8 mouse cellular contexts compared by ENCODE assay signal in genomic region chr13:12464844-12465243, GRCm38 (mm10). TPM values are rescaled to one million over a fixed set of nuclear protein-coding genes. Genes with fewer than 3 reads are reported as not detected.
DNase-seq lines count a peak whose midpoint lies in the region; ATAC-seq and TF ChIP-seq lines count a peak whose summit lies in the region.

Gene Lgals8 (minus strand): TSS chr13:12464944.

- H3K27ac ChIP-seq in spleen, adult 2 months (ENCODE audit: insufficient read depth, low read length), result no peak within 1 kb of the TSS
- H3K27ac ChIP-seq in embryonic fibroblast, embryonic 13.5 days (ENCODE audit: insufficient read depth, low read length), result no peak within 1 kb of the TSS
- no peak within 1 kb of the TSS for H3K27ac ChIP-seq in limb, embryonic 13.5 days
- H3K27ac ChIP-seq in stomach, embryonic 16.5 days (ENCODE audit: low read length), result no peak within 1 kb of the TSS

- H3K4me2 ChIP-seq in limb, embryonic 13.5 days (replicated peaks), result no peak within 1 kb of the TSS
- H3K4me2 ChIP-seq in stomach, embryonic 16.5 days (ENCODE audit: low read depth, low read length), result no peak within 1 kb of the TSS

- no peak for TF ChIP-seq POLR2A in spleen, adult 2 months (IDR thresholded peaks at IDR 0.05; ENCODE audit: low read depth, low read length)
- no peak for TF ChIP-seq POLR2A in embryonic fibroblast, embryonic 13.5 days (IDR thresholded peaks at IDR 0.05; ENCODE audit: low read depth, low read length)

- intact Hi-C loops in heart, postnatal 36 days (cut with DNase I), result loop anchor here (5.0 kb wide), 1 partner anchor 102 kb away; the partner anchor contains the start of gene Ero1lb

- no peaks in the 10 kb centered on the region for H3K9me3 ChIP-seq in limb, embryonic 13.5 days
- H3K9me3 ChIP-seq in stomach, embryonic 16.5 days (replicated peaks; ENCODE audit: control insufficient read depth, low read length), result no peaks in the 10 kb centered on the region

- DNase-seq in spleen, adult 2 months (ENCODE audit: low read depth in 1 of 2, low spot score in 2 of 2), result no peak
- DNase-seq in spleen, postnatal 14 days (ENCODE audit: low spot score in 2 of 2), result no peak
- no peak for DNase-seq in heart, postnatal 36 days
- DNase-seq in thymus, postnatal 36 days, result no peak
- DNase-seq in kidney, postnatal 14 days, result no peak

- no peak within 1 kb of the TSS for H3K4me3 ChIP-seq in spleen, adult 2 months (ENCODE audit: extremely low read depth, insufficient read depth, insufficient read length)
- no peak within 1 kb of the TSS for H3K4me3 ChIP-seq in embryonic fibroblast, embryonic 13.5 days (ENCODE audit: insufficient read depth, low read length)
- H3K4me3 ChIP-seq in limb, embryonic 13.5 days, result no peak within 1 kb of the TSS
- no peak within 1 kb of the TSS for H3K4me3 ChIP-seq in stomach, embryonic 16.5 days (replicated peaks; ENCODE audit: low read length)

- no peak for TF ChIP-seq CTCF in spleen, adult 2 months (IDR thresholded peaks at IDR 0.05; ENCODE audit: extremely low read depth, insufficient read depth, insufficient read length, insufficient replicate concordance)
- TF ChIP-seq CTCF in embryonic fibroblast, embryonic 13.5 days (IDR thresholded peaks at IDR 0.05; ENCODE audit: borderline replicate concordance, insufficient read depth, low read length), result no peak

- 86% methylated on average over 1 of the region's 1 CpGs for WGBS in spleen, adult 2 months
- 82% methylated on average over 1 of the region's 1 CpGs for WGBS in limb, embryonic 13.5 days
- 72% methylated on average over 1 of the region's 1 CpGs for WGBS in stomach, embryonic 16.5 days

- no peak within 1 kb of the TSS for H3K9ac ChIP-seq in limb, embryonic 13.5 days
- no peak within 1 kb of the TSS for H3K9ac ChIP-seq in stomach, embryonic 16.5 days (ENCODE audit: low read length)

- H3K4me1 ChIP-seq in spleen, adult 2 months (ENCODE audit: control insufficient read depth, insufficient read depth, insufficient read length), result peaks cover 2% of the 10 kb centered on the region; the same call in 1 of the 2 replicates
- no peaks in the 10 kb centered on the region for H3K4me1 ChIP-seq in embryonic fibroblast, embryonic 13.5 days (ENCODE audit: control insufficient read depth, insufficient read depth, low read length)
- H3K4me1 ChIP-seq in limb, embryonic 13.5 days, result peaks cover 11% of the 10 kb centered on the region
- H3K4me1 ChIP-seq in stomach, embryonic 16.5 days (ENCODE audit: control insufficient read depth, insufficient read depth, low read length), result peaks cover 3% of the 10 kb centered on the region; the same call in 1 of the 2 replicates

- H3K27me3 ChIP-seq in spleen, adult 2 months (ENCODE audit: control insufficient read depth, insufficient read depth, low read length), result no peaks in the 10 kb centered on the region
- H3K27me3 ChIP-seq in limb, embryonic 13.5 days, result no peaks in the 10 kb centered on the region
- no peaks in the 10 kb centered on the region for H3K27me3 ChIP-seq in stomach, embryonic 16.5 days (ENCODE audit: control insufficient read depth, insufficient read depth, low read length)

- no peaks in the 10 kb centered on the region for H3K36me3 ChIP-seq in spleen, adult 2 months (ENCODE audit: control insufficient read depth, insufficient read depth, low read length)
- no peaks in the 10 kb centered on the region for H3K36me3 ChIP-seq in limb, embryonic 13.5 days
- no peaks in the 10 kb centered on the region for H3K36me3 ChIP-seq in stomach, embryonic 16.5 days (ENCODE audit: control insufficient read depth, insufficient read depth, low read length)

- no peak for ATAC-seq in limb, embryonic 13.5 days (ENCODE audit: low FRiP score, low read depth)
- ATAC-seq in stomach, embryonic 16.5 days (ENCODE audit: insufficient read depth, low FRiP score), result no peak

RNA-seq across cellular contexts. Expression of gene Lgals8, which starts in this region (rescaled TPM):
- polyA plus RNA-seq in spleen, adult 2 months (2012; rRNA removed), result 21.7 and 23.5 TPM in 2 replicates
- polyA plus RNA-seq in embryonic fibroblast, embryonic 13.5 days (2011; ENCODE audit: insufficient read length, low read depth, missing spikeins), result 56.6 and 72.2 TPM in 2 replicates
- total RNA-seq in heart, postnatal 36 days (2021), result 10 to 100 TPM; 39.4 to 42.8 TPM
- polyA plus RNA-seq in limb, embryonic 13.5 days (2015; fragmentation: Nextera tagmentation; extraction: Ambion mirVana), result 17.9 and 18.9 TPM in 2 replicates
- polyA plus RNA-seq in stomach, embryonic 16.5 days (2015; fragmentation: Nextera tagmentation; extraction: Ambion mirVana), result 35.8 and 36.3 TPM in 2 replicates
